Mouse (Mus musculus): ENCODE data around the gene Mrgpra4. TPM values are rescaled to one million over a fixed set of nuclear protein-coding genes. Genes with fewer than 3 reads are reported as not detected.
A peak's percentile ranks its signal among the peaks of the same experiment; 100 is the strongest.

Gene Mrgpra4
- polyA plus RNA-seq (2015; fragmentation: Nextera tagmentation; extraction: Ambion mirVana): not detected in 2 replicates

- DNase-seq (ENCODE audit: low spot score) (no peak), ATAC-seq (ENCODE audit: low FRiP score, low TSS enrichment) (no peak)
- Histone ChIP-seq H3K27me3 (ENCODE audit: control insufficient read depth, insufficient read depth, low read length) (no peaks in the 10 kb centered on the region), H3K4me3 (ENCODE audit: low read depth, low read length) (no peak within 1 kb of the TSS), H3K27ac (replicated peaks) (no peak within 1 kb of the TSS), H3K36me3 (ENCODE audit: control insufficient read depth, insufficient read depth, low read length) (no peaks in the 10 kb centered on the region), H3K9ac (ENCODE audit: low read length) (no peak within 1 kb of the TSS), H3K4me2 (replicated peaks; ENCODE audit: low read depth) (no peak within 1 kb of the TSS), H3K9me3 (ENCODE audit: control insufficient read depth, low read length) (no peaks in the 10 kb centered on the region), H3K4me1 (replicated peaks; ENCODE audit: control insufficient read depth, insufficient read depth) (no peaks in the 10 kb centered on the region)
- TF ChIP-seq EP300 (optimal IDR thresholded peaks at IDR 0.05) (no peak), CTCF (IDR thresholded peaks at IDR 0.05; ENCODE audit: low read depth) (no peak)
- 65% methylated on average over 1 of the region's 1 CpGs for WGBS
Measured at GRCm38 (mm10) chr7:47981995-47982394, at the start of gene Mrgpra4. Mrgpra4 (minus strand) TSS chr7:47982095.

- Histone ChIP-seq H3K27me3 (ENCODE audit: control insufficient read depth, insufficient read depth, low read length) (no peaks in the 10 kb centered on the region), H3K4me1 (replicated peaks; ENCODE audit: control insufficient read depth, insufficient read depth) (no peaks in the 10 kb centered on the region), H3K9ac (ENCODE audit: low read length) (no peak within 1 kb of the TSS), H3K36me3 (ENCODE audit: control insufficient read depth, insufficient read depth, low read length) (no peaks in the 10 kb centered on the region), H3K27ac (replicated peaks) (no peak within 1 kb of the TSS), H3K4me3 (ENCODE audit: low read depth, low read length) (no peak within 1 kb of the TSS), H3K9me3 (ENCODE audit: control insufficient read depth, low read length) (no peaks in the 10 kb centered on the region), H3K4me2 (replicated peaks; ENCODE audit: low read depth) (no peak within 1 kb of the TSS)
- DNase-seq (ENCODE audit: low spot score) (no peak), ATAC-seq (ENCODE audit: low FRiP score, low TSS enrichment) (no peak)
- no peak for TF ChIP-seq CTCF (IDR thresholded peaks at IDR 0.05; ENCODE audit: low read depth)
- no peak for TF ChIP-seq EP300 (optimal IDR thresholded peaks at IDR 0.05)
- 79% methylated on average over 3 of the region's 3 CpGs for WGBS
Measured at GRCm38 (mm10) chr7:48027497-48027896, 45.6 kb upstream of the Mrgpra4 start, which contains the start of gene Mrgprx1. Mrgprx1 (minus strand) TSS chr7:48027597.

GRCm38 (mm10) chr7:48017874-48018273 is 36.0 kb upstream of the Mrgpra4 start:
- ATAC-seq (ENCODE audit: low FRiP score, low TSS enrichment): no peak
- Histone ChIP-seq H3K9me3 (ENCODE audit: control insufficient read depth, low read length) (no peaks in the 10 kb centered on the region), H3K4me2 (replicated peaks; ENCODE audit: low read depth) (no peak overlapping the region), H3K4me1 (replicated peaks; ENCODE audit: control insufficient read depth, insufficient read depth) (no peaks in the 10 kb centered on the region), H3K27me3 (ENCODE audit: control insufficient read depth, insufficient read depth, low read length) (no peaks in the 10 kb centered on the region), H3K9ac (ENCODE audit: low read length) (no peak overlapping the region), H3K4me3 (ENCODE audit: low read depth, low read length) (no peak overlapping the region), H3K27ac (replicated peaks) (no peak overlapping the region), H3K36me3 (ENCODE audit: control insufficient read depth, insufficient read depth, low read length) (no peaks in the 10 kb centered on the region)
- peak; percentile 26; the same call in 1 of the 2 replicates for TF ChIP-seq CTCF (IDR thresholded peaks at IDR 0.05; ENCODE audit: low read depth)
- no peak for TF ChIP-seq EP300 (optimal IDR thresholded peaks at IDR 0.05)
- 52% methylated on average over 2 of the region's 2 CpGs for WGBS
- DNase-seq (ENCODE audit: low spot score): no peak

GRCm38 (mm10) chr7:47995689-47996088 is 13.8 kb upstream of the Mrgpra4 start:
- no peak for DNase-seq (ENCODE audit: low spot score)
- Histone ChIP-seq H3K9me3 (ENCODE audit: control insufficient read depth, low read length) (no peaks in the 10 kb centered on the region), H3K9ac (ENCODE audit: low read length) (no peak overlapping the region), H3K27me3 (ENCODE audit: control insufficient read depth, insufficient read depth, low read length) (no peaks in the 10 kb centered on the region), H3K4me3 (ENCODE audit: low read depth, low read length) (no peak overlapping the region), H3K4me1 (replicated peaks; ENCODE audit: control insufficient read depth, insufficient read depth) (no peaks in the 10 kb centered on the region), H3K27ac (replicated peaks) (no peak overlapping the region), H3K4me2 (replicated peaks; ENCODE audit: low read depth) (no peak overlapping the region), H3K36me3 (ENCODE audit: control insufficient read depth, insufficient read depth, low read length) (no peaks in the 10 kb centered on the region)
- TF ChIP-seq CTCF (IDR thresholded peaks at IDR 0.05; ENCODE audit: low read depth): no peak
- no peak for TF ChIP-seq EP300 (optimal IDR thresholded peaks at IDR 0.05)
- ATAC-seq (ENCODE audit: low FRiP score, low TSS enrichment): no peak
- 69% methylated on average over 3 of the region's 3 CpGs for WGBS

- ATAC-seq (ENCODE audit: low FRiP score, low TSS enrichment): no peak
- no peaks in the 10 kb centered on the region for H3K9me3 ChIP-seq (ENCODE audit: control insufficient read depth, low read length)
- no peak overlapping the region for H3K9ac ChIP-seq (ENCODE audit: low read length)
- no peaks in the 10 kb centered on the region for H3K27me3 ChIP-seq (ENCODE audit: control insufficient read depth, insufficient read depth, low read length)
- no peak overlapping the region for H3K4me3 ChIP-seq (ENCODE audit: low read depth, low read length)
- whole genome bisulfite sequencing: 57% methylated on average over 1 of the region's 1 CpGs
- no peak overlapping the region for H3K4me2 ChIP-seq (replicated peaks; ENCODE audit: low read depth)
- no peak overlapping the region for H3K27ac ChIP-seq (replicated peaks)
- no peaks in the 10 kb centered on the region for H3K36me3 ChIP-seq (ENCODE audit: control insufficient read depth, insufficient read depth, low read length)
- peak; percentile 16 for DNase-seq (ENCODE audit: low spot score)
- no peaks in the 10 kb centered on the region for H3K4me1 ChIP-seq (replicated peaks; ENCODE audit: control insufficient read depth, insufficient read depth)
- TF ChIP-seq CTCF (IDR thresholded peaks at IDR 0.05; ENCODE audit: low read depth) (peak; percentile 58), EP300 (optimal IDR thresholded peaks at IDR 0.05) (no peak)
Measured at GRCm38 (mm10) chr7:47986752-47987151, 4.9 kb upstream of the Mrgpra4 start.

Other genes starting within 250 kb of the Mrgpra4 start
- gene Mrgprx1, start 45.5 kb upstream of the Mrgpra4 start, polyA plus RNA-seq (2015; fragmentation: Nextera tagmentation; extraction: Ambion mirVana): not detected in 2 replicates
- gene Mrgprb5, start 186.9 kb upstream of the Mrgpra4 start, polyA plus RNA-seq (2015; fragmentation: Nextera tagmentation; extraction: Ambion mirVana): not detected in 2 replicates
- gene Mrgprb4, start 217.2 kb upstream of the Mrgpra4 start, polyA plus RNA-seq (2015; fragmentation: Nextera tagmentation; extraction: Ambion mirVana): not detected in 2 replicates